Mouse (Mus musculus) kidney, postnatal 25 days (tissue): Measurements from ENCODE around the gene Spata13.

Experiments
- DNase-seq, 2 experiments: peaks; one replicate each; pipeline ENCODE4 v3.0.0; 2021; ENCODE audit warnings: mixed read lengths in 2 of 2

Spata13 gene

GRCm38 (mm10) chr14:60796600-60797322 lies 163.0 kb downstream of the Spata13 start:
- peak in 1 of 2 experiments; percentile 28 for DNase-seq

- peak in 1 of 2 experiments; percentile 20 for DNase-seq
Observed at GRCm38 (mm10) chr14:60797596-60797995, 163.8 kb downstream of the Spata13 start.

- DNase-seq = peak in 1 of 2 experiments; percentile 31
Observed at GRCm38 (mm10) chr14:60798721-60799120, 164.9 kb downstream of the Spata13 start.

- DNase-seq = peak in 1 of 2 experiments; percentile 26
Observed at GRCm38 (mm10) chr14:60799762-60800728, 166.2 kb downstream of the Spata13 start.

- DNase-seq = peak in 1 of 2 experiments; percentile 10
Observed at GRCm38 (mm10) chr14:60802026-60802425, 168.2 kb downstream of the Spata13 start.

DNA sequence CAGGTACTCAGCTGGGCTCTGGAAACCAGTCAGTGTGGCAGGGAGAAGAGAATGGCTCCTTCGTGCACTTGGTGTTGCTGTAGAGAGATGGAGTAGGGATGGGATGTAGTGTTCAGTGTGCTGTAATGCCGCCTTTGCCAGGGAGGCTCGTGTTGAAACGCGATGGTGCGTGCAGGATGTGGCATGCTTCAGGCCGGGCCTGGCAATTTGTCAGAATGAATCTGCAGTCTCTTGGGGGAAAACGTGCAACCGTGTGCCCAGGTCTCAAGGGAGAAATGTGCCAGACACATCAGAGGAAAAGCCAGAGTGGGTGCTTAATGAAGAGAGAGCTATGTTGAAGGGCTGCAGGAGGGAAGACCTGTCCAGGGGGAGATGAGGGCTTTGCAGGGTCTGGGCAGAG lies 171.2 kb downstream of the Spata13 start:
- no peak for DNase-seq

GRCm38 (mm10) chr14:60805871-60806270 lies 172.1 kb downstream of the Spata13 start:
- no peak for DNase-seq

DNA sequence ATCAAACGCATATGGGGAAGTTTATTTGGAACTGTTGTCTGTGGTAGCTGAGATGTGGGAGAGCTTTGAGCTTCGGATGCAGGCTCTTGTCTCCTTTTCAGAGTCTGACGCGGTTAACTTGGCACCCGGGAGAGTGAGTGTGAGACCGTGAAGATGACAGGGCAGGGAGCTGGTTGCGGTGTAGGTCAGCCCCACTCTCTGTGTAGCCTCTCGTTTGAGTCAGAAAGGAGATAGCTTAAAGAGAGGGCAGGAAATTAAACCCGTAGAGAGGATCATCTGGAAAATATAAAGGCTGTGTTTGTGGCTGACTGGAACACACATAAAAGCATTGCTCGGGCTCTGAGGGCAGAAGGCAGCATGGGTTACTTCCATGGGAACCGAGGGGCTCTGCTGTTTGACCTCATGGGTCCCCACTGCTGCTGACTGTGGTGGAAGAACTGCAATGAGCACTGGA lies 173.1 kb downstream of the Spata13 start:
- DNase-seq = no peak

DNA sequence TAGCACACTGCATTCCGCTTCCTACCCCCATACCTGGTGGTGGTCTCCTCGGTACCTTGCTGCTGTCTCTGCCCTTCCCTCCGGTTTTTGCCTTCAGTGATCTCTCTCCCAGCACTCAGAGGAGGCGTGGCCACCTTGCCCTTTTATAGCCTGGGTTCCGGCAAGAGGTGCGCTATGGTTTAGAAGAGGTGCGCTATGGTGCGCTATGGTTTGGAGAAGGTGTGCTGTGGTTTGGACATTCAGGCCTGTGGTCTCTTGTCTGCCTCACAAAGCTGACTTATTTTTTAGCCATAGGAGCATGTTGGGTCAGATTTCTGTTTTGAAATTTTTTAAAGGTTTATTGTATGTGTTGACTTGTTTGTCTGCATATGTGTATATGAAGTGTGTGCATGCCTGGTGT lies 176.1 kb downstream of the Spata13 start:
- DNase-seq = no peak

DNA sequence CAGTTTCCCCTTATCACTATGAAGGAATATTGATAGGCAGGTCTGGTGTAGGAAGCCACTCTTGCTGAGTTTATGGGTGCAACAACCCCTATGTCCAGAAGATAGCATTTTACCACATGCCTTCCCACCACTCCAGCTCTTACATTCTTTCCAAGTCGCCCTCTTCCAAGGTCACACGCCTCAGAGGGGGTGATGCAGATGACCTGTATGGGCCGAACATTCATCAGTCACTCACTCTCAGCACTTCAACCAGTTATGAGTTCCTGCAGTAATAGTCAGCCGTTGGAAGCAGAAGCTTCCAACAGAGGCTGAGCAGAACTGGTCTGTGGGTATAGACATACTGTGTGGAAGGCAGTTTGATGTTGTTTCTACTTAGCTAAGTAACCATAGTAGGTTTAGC lies 177.7 kb downstream of the Spata13 start:
- DNase-seq = no peak
